Mouse (Mus musculus) olfactory bulb, adult 2 months (tissue): Measurements from ENCODE around the gene Rnase2a.

Experiments
- CTCF ChIP-seq: fragments of 200-500 bp; IDR thresholded peaks from 2 replicates; pipeline ENCODE4 v1.5.1; 2012; ENCODE audit warnings: low read depth, mild to moderate bottlenecking, low read length, moderate library complexity; ENCODE audit not compliant: insufficient read depth
- POLR2A ChIP-seq: fragments of 200-500 bp; IDR thresholded peaks from 2 replicates; pipeline ENCODE4 v1.6.1; 2012; ENCODE audit warnings: mild to moderate bottlenecking, low read depth, low read length, moderate library complexity; ENCODE audit not compliant: insufficient read depth

- TF ChIP-seq CTCF (no peak), POLR2A (no peak)
Measured at GRCm38 (mm10) chr14:51265667-51266066, 9.8 kb upstream of the Rnase2a start.
